Mouse (Mus musculus): Measurements from ENCODE around the gene Pebp1. TPM values are rescaled to one million over a fixed set of nuclear protein-coding genes. Genes with fewer than 3 reads are reported as not detected.

The Pebp1 gene
- polyA plus RNA-seq, 1 experiment from 2014 or later = 884 TPM

DNA sequence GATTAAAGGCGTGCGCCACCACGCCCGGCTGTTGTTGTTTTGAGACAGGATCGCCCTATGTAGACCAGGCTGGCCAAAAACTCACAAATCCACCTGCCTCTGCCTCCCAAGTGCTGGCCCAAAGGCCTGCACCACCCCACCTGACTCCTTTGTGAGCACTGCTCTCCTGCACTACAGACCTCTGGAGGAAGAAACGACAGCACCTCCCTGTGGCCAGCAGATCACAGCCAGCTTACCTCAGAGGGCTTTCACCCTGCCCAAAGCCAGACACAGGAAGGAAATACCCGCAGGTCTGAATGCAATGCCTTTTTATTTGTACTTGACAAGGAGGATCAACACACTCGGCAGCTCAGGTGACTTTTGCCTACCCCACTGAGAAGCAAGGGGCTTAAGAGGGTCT is 5.1 kb downstream of the Pebp1 start:
- ATAC-seq (ENCODE audit: insufficient number of reproducible peaks, low FRiP score, low TSS enrichment, low read depth) (no peak), DNase-seq (ENCODE audit: low spot score) (no peak)
- Histone ChIP-seq H3K4me3 (ENCODE audit: low read depth, low read length) (no peak overlapping the region), H3K4me2 (ENCODE audit: low read depth, severe bottlenecking) (no peak overlapping the region), H3K27me3 (ENCODE audit: control insufficient read depth, insufficient read depth, low read length) (no peaks in the 10 kb centered on the region), H3K36me3 (ENCODE audit: control insufficient read depth, insufficient read depth, low read length) (peaks cover 5% of the 10 kb centered on the region; the same call in 1 of the 2 replicates), H3K9ac (ENCODE audit: low read length) (no peak overlapping the region), H3K4me1 (ENCODE audit: control insufficient read depth, insufficient read depth, low read length) (peaks cover 8% of the 10 kb centered on the region; the same call in 1 of the 2 replicates), H3K27ac (replicated peaks; ENCODE audit: low read depth, low read length) (no peak overlapping the region), H3K9me3 (ENCODE audit: control insufficient read depth, low read length) (no peaks in the 10 kb centered on the region)
- 88% methylated on average over 8 of the region's 8 CpGs for WGBS

DNA sequence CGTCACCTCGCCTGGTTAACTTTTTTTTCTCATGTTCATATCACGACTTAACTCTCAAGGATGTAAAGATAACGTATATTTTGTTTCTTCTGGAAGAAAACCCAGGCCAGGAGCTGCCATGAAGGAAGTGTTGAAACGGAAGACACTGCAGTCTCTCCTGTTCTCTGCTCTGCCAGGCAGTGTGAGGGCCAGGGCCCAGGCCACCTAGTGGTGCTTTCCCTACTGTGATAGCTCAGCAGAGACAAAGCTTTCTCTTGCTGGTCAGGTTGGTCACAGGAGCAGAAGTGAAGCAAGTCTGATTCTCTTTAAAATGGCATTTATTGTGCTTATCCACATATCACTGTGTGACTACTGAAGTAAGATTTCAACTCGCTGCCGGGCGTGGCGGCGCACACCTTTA is 5.9 kb downstream of the Pebp1 start:
- Histone ChIP-seq H3K4me3 (ENCODE audit: low read depth, low read length) (no peak overlapping the region), H3K9me3 (ENCODE audit: control insufficient read depth, low read length) (no peaks in the 10 kb centered on the region), H3K36me3 (ENCODE audit: control insufficient read depth, insufficient read depth, low read length) (peaks cover 5% of the 10 kb centered on the region; the same call in 1 of the 2 replicates), H3K4me2 (ENCODE audit: low read depth, severe bottlenecking) (no peak overlapping the region), H3K4me1 (ENCODE audit: control insufficient read depth, insufficient read depth, low read length) (peaks cover 8% of the 10 kb centered on the region; the same call in 1 of the 2 replicates), H3K9ac (ENCODE audit: low read length) (no peak overlapping the region), H3K27me3 (ENCODE audit: control insufficient read depth, insufficient read depth, low read length) (no peaks in the 10 kb centered on the region), H3K27ac (replicated peaks; ENCODE audit: low read depth, low read length) (no peak overlapping the region)
- WGBS = 94% methylated on average over 10 of the region's 10 CpGs
- ATAC-seq (ENCODE audit: insufficient number of reproducible peaks, low FRiP score, low TSS enrichment, low read depth) (no peak), DNase-seq (ENCODE audit: low spot score) (no peak)

DNA sequence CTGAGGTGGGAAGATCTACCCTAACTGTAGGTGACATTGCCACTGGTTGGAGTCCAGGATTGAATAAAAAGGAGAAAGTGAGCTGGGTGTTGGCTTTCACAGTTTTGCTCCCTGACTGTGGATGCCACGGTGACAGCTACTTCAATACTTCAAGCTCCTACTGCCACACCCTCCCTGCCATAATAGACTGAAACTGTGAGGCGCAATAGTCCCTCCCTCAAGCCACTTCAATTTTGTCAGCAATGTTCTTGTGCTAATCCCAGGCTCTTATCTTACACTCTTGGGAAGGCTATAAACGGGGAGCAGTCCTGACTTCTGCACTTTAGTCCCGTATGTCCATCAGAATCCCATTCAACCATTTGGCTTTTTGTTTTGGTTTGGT is 7.8 kb downstream of the Pebp1 start:
- no peak overlapping the region for H3K4me3 ChIP-seq (ENCODE audit: low read depth, low read length)
- no peak overlapping the region for H3K4me2 ChIP-seq (ENCODE audit: low read depth, severe bottlenecking)
- H3K4me1 ChIP-seq (ENCODE audit: control insufficient read depth, insufficient read depth, low read length) = no peaks in the 10 kb centered on the region
- no peak for ATAC-seq (ENCODE audit: insufficient number of reproducible peaks, low FRiP score, low TSS enrichment, low read depth)
- WGBS = 80% methylated on average over 4 of the region's 4 CpGs
- no peak overlapping the region for H3K9ac ChIP-seq (ENCODE audit: low read length)
- H3K27ac ChIP-seq (replicated peaks; ENCODE audit: low read depth, low read length) = no peak overlapping the region
- peaks cover 5% of the 10 kb centered on the region; the same call in 1 of the 2 replicates for H3K36me3 ChIP-seq (ENCODE audit: control insufficient read depth, insufficient read depth, low read length)
- no peak for DNase-seq (ENCODE audit: low spot score)
- no peaks in the 10 kb centered on the region for H3K9me3 ChIP-seq (ENCODE audit: control insufficient read depth, low read length)
- no peaks in the 10 kb centered on the region for H3K27me3 ChIP-seq (ENCODE audit: control insufficient read depth, insufficient read depth, low read length)

DNA sequence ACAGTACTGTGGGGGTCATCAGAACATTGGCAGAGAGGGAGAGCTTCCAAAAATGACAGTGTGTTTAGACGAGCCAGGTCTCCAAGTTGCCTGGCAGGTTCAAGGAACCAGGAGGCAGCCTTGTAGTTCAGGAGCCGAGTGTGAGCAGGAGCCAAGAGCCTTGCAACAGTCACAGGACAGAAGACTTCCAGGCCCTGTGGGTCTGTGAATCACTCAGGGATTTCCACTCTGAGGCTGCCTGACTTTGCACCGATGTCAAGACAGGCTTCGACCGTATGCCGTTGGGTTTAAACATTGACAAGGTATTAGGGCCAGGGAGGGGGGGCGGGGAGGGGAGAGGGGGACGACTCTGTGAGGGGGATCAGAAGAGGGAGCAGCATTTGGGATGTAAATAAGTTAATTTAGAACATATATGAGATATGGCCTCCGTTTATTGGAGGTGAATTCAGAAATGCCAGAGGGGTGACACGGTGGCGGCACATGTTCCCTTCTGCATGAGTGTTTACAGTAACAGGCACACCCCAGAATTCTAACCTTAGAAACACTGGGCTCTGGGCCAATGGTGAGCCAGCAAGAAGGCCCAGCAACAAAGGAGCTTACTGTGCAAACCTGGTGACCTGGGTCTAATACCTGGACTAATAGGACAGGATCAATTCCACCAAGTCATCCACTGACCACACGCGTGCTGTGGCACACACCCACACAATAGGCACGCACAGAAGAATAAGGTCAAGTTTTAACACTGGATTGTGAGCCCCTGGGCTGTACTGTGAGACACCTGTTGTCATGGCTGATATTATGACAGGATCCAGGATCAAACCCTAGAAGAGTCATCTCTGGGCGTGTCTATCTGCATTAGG is 8.4 kb downstream of the Pebp1 start:
- Histone ChIP-seq H3K27me3 (ENCODE audit: control insufficient read depth, insufficient read depth, low read length) (no peaks in the 10 kb centered on the region), H3K4me3 (ENCODE audit: low read depth, low read length) (no peak overlapping the region), H3K9ac (ENCODE audit: low read length) (no peak overlapping the region), H3K4me2 (ENCODE audit: low read depth, severe bottlenecking) (no peak overlapping the region), H3K9me3 (ENCODE audit: control insufficient read depth, low read length) (no peaks in the 10 kb centered on the region), H3K27ac (replicated peaks; ENCODE audit: low read depth, low read length) (no peak overlapping the region), H3K36me3 (ENCODE audit: control insufficient read depth, insufficient read depth, low read length) (peaks cover 2% of the 10 kb centered on the region; the same call in 1 of the 2 replicates), H3K4me1 (ENCODE audit: control insufficient read depth, insufficient read depth, low read length) (no peaks in the 10 kb centered on the region)
- ATAC-seq (ENCODE audit: insufficient number of reproducible peaks, low FRiP score, low TSS enrichment, low read depth) = no peak
- no peak for DNase-seq (ENCODE audit: low spot score)
- WGBS = 95% methylated on average over 15 of the region's 15 CpGs

DNA sequence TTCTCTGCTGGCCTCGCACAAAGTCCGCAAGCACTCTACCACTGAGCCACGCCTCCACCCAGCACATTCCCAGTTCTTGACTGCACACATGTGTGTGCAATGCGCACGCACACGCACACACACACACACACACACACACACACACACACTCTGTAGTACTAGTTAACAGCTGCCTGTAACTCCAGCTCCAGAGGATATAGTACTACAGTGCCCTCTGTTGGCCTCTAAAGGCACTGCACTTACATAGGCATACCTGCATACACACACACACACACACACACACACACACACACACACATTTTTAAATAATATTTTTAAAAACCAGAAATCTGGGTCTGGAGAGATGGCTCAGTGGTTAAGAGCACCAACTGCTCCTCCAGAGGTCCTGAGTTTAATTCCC is 9.6 kb downstream of the Pebp1 start:
- no peak for ATAC-seq (ENCODE audit: insufficient number of reproducible peaks, low FRiP score, low TSS enrichment, low read depth)
- Histone ChIP-seq H3K36me3 (ENCODE audit: control insufficient read depth, insufficient read depth, low read length) (no peaks in the 10 kb centered on the region; the same call in 1 of the 2 replicates), H3K9ac (ENCODE audit: low read length) (no peak overlapping the region), H3K4me3 (ENCODE audit: low read depth, low read length) (no peak overlapping the region), H3K9me3 (ENCODE audit: control insufficient read depth, low read length) (no peaks in the 10 kb centered on the region), H3K4me1 (ENCODE audit: control insufficient read depth, insufficient read depth, low read length) (no peaks in the 10 kb centered on the region), H3K27ac (replicated peaks; ENCODE audit: low read depth, low read length) (no peak overlapping the region), H3K27me3 (ENCODE audit: control insufficient read depth, insufficient read depth, low read length) (no peaks in the 10 kb centered on the region), H3K4me2 (ENCODE audit: low read depth, severe bottlenecking) (no peak overlapping the region)
- no peak for DNase-seq (ENCODE audit: low spot score)
- WGBS = 97% methylated on average over 6 of the region's 6 CpGs

DNA sequence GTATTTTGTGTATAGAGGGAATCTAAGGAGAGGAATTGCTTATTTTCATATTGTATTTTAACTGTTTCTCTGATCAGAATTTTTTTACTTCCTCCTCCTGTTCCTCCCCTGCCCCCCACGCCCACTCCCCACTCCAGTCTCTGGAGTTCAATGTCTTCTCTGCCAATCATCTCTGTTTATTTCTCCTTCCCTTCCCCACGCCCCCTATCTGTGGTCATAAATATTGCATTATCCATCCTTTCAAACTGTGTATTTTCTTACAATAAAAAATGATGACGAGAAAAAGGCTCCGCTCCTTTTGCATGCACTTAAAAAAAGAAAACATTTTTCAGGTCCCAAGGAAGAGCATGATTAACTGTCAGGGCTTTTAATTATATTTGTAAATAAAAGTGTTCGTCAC is 12.6 kb downstream of the Pebp1 start:
- WGBS = 74% methylated on average over 5 of the region's 5 CpGs
- H3K36me3 ChIP-seq (ENCODE audit: control insufficient read depth, insufficient read depth, low read length) = no peaks in the 10 kb centered on the region
- ATAC-seq (ENCODE audit: insufficient number of reproducible peaks, low FRiP score, low TSS enrichment, low read depth) (no peak), DNase-seq (ENCODE audit: low spot score) (no peak)
- no peaks in the 10 kb centered on the region for H3K4me1 ChIP-seq (ENCODE audit: control insufficient read depth, insufficient read depth, low read length)
- H3K9me3 ChIP-seq (ENCODE audit: control insufficient read depth, low read length) = no peaks in the 10 kb centered on the region
- H3K27me3 ChIP-seq (ENCODE audit: control insufficient read depth, insufficient read depth, low read length) = no peaks in the 10 kb centered on the region
- no peak overlapping the region for H3K27ac ChIP-seq (replicated peaks; ENCODE audit: low read depth, low read length)
- no peak overlapping the region for H3K9ac ChIP-seq (ENCODE audit: low read length)
- H3K4me2 ChIP-seq (ENCODE audit: low read depth, severe bottlenecking) = no peak overlapping the region
- no peak overlapping the region for H3K4me3 ChIP-seq (ENCODE audit: low read depth, low read length)

DNA sequence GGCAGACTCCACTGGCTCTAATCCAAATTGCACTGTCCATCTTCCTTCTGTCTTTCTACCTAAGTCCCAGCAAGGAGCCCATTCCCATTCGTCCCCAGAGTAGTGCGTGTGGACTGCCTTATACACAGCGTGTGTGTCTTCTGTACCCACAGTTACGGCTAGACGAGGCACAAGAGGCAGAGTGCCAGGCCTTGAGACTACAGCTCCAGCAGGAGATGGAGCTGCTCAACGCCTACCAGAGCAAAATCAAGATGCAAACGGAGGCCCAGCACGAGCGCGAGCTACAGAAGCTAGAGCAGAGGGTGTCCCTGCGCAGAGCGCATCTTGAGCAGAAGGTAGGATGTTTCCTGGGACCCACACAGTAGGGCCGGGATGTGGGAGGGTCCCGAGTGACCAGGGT is 15.5 kb downstream of the Pebp1 start:
- Histone ChIP-seq H3K36me3 (ENCODE audit: control insufficient read depth, insufficient read depth, low read length) (no peaks in the 10 kb centered on the region), H3K4me3 (ENCODE audit: low read depth, low read length) (no peak overlapping the region), H3K4me1 (ENCODE audit: control insufficient read depth, insufficient read depth, low read length) (no peaks in the 10 kb centered on the region), H3K27ac (replicated peaks; ENCODE audit: low read depth, low read length) (no peak overlapping the region), H3K9me3 (ENCODE audit: control insufficient read depth, low read length) (no peaks in the 10 kb centered on the region), H3K4me2 (ENCODE audit: low read depth, severe bottlenecking) (no peak overlapping the region), H3K27me3 (ENCODE audit: control insufficient read depth, insufficient read depth, low read length) (no peaks in the 10 kb centered on the region), H3K9ac (ENCODE audit: low read length) (no peak overlapping the region)
- DNase-seq (ENCODE audit: low spot score) = no peak
- 92% methylated on average over 14 of the region's 14 CpGs for WGBS
- ATAC-seq (ENCODE audit: insufficient number of reproducible peaks, low FRiP score, low TSS enrichment, low read depth) = no peak

DNA sequence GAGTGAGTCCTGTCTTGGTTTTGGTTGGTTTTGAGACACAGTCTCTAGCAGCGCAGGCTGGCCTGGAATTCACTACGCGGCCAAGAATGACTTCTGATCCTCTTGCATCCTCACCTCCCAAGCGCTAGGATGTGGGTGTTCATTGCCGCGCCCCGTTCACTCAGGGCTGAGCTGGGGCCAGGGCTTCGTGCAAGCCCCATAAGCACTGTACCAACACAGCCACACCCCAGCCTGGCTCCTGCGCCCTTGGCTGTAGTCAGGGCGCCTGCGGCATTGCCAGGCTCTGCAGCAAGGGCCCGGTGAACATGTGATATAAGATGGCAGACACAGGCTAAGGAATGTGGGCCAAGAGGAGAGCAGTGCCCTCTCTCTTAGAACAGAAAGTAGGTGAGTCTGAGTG is 18.0 kb downstream of the Pebp1 start:
- Histone ChIP-seq H3K27me3 (ENCODE audit: control insufficient read depth, insufficient read depth, low read length) (no peaks in the 10 kb centered on the region), H3K9me3 (ENCODE audit: control insufficient read depth, low read length) (no peaks in the 10 kb centered on the region), H3K4me1 (ENCODE audit: control insufficient read depth, insufficient read depth, low read length) (no peaks in the 10 kb centered on the region), H3K9ac (ENCODE audit: low read length) (no peak overlapping the region), H3K4me2 (ENCODE audit: low read depth, severe bottlenecking) (no peak overlapping the region), H3K36me3 (ENCODE audit: control insufficient read depth, insufficient read depth, low read length) (no peaks in the 10 kb centered on the region), H3K4me3 (ENCODE audit: low read depth, low read length) (no peak overlapping the region), H3K27ac (replicated peaks; ENCODE audit: low read depth, low read length) (no peak overlapping the region)
- DNase-seq (ENCODE audit: low spot score) (no peak), ATAC-seq (ENCODE audit: insufficient number of reproducible peaks, low FRiP score, low TSS enrichment, low read depth) (no peak)
- 95% methylated on average over 12 of the region's 12 CpGs for WGBS
